Mouse (Mus musculus) lung, postnatal 0 days (tissue): ENCODE results near the gene St6galnac5. TPM values are rescaled to one million over a fixed set of nuclear protein-coding genes. Genes with fewer than 3 reads are reported as not detected.

Experiments
- ATAC-seq: fragments of 200-750 bp; cut with Nextera tagmentation; 2 replicates; pipeline ENCODE4 v1.8.0; 2017; ENCODE audit warnings: moderate library complexity
- DNase-seq: peaks from one replicate; pipeline ENCODE4 v3.0.0-alpha.2; 2016; ENCODE audit warnings: low spot score
- H3K27ac ChIP-seq: fragments of 300-500 bp; sonication (generic); 2 replicates; pipeline ENCODE4 v1.5.1; 2014; ENCODE audit warnings: antibody characterized with exemption, mild to moderate bottlenecking, low read length, mixed read lengths
- H3K27me3 ChIP-seq: fragments of 300-500 bp; sonication (generic); replicated peaks from 2 replicates; pipeline ENCODE4 v1.6.1; 2014; ENCODE audit warnings: low read length, mixed read lengths; ENCODE audit not compliant: insufficient read depth
- H3K36me3 ChIP-seq: fragments of 300-500 bp; sonication (generic); 2 replicates; pipeline ENCODE4 v1.6.1; 2014; ENCODE audit warnings: low read length, mixed read lengths; ENCODE audit not compliant: insufficient read depth
- H3K4me1 ChIP-seq: fragments of 300-500 bp; sonication (generic); 2 replicates; pipeline ENCODE4 v1.6.1; 2014; ENCODE audit warnings: antibody characterized with exemption, low read depth, low read length, mixed read lengths; ENCODE audit not compliant: insufficient read depth
- H3K4me2 ChIP-seq: fragments of 300-500 bp; sonication (generic); replicated peaks from 2 replicates; pipeline ENCODE4 v1.6.1; 2014; ENCODE audit warnings: low read depth, mild to moderate bottlenecking, low read length, moderate library complexity, mixed read lengths
- H3K4me3 ChIP-seq: fragments of 300-500 bp; sonication (generic); 2 replicates; pipeline ENCODE4 v1.5.1; 2014; ENCODE audit warnings: low read depth, low read length
- H3K9ac ChIP-seq: fragments of 300-500 bp; sonication (generic); replicated peaks from 2 replicates; pipeline ENCODE4 v1.6.1; 2014; ENCODE audit warnings: low read depth, mild to moderate bottlenecking
- H3K9me3 ChIP-seq: fragments of 300-500 bp; sonication (generic); 2 replicates; pipeline ENCODE4 v1.6.1; 2016; ENCODE audit warnings: low read length, mixed read lengths
- CTCF ChIP-seq: IDR thresholded peaks from 2 replicates; pipeline ENCODE4 v1.5.1; 2016; ENCODE audit warnings: antibody characterized with exemption, mild to moderate bottlenecking
- EP300 ChIP-seq: IDR thresholded peaks from 2 replicates; pipeline ENCODE4 v1.6.1; 2016; ENCODE audit warnings: antibody characterized with exemption, mild to moderate bottlenecking, control low read depth
- WGBS: fragments of 180-500 bp; shearing (Covaris S2); extraction: QIAGEN DNeasy Blood & Tissue Kit; methylation state at CpG from one replicate; pipeline ENCODE4 v1.1.7; 2014; 5-methylcytosine and 5-hydroxymethylcytosine counted together
- polyA plus RNA-seq: library from polyadenylated mRNA; unstranded; fragments of >200 nt; fragmentation: Nextera tagmentation; extraction: Ambion mirVana; gene quantifications from 2 replicates; pipeline ENCODE4 v1.2.1, GENCODE M21; 2015

The St6galnac5 gene
- polyA plus RNA-seq, 1 experiment from 2014 or later, result 2.4 TPM

- no peak for TF ChIP-seq CTCF
- TF ChIP-seq EP300, result no peak
- H3K4me3 ChIP-seq, result no peak overlapping the region
- H3K9me3 ChIP-seq, result no peaks in the 10 kb centered on the region
- H3K27me3 ChIP-seq, result no peaks in the 10 kb centered on the region
- ATAC-seq, result no peak
- WGBS, result 84% methylated on average over 3 of the region's 3 CpGs
- no peaks in the 10 kb centered on the region for H3K36me3 ChIP-seq
- H3K4me1 ChIP-seq, result no peaks in the 10 kb centered on the region
- H3K27ac ChIP-seq, result no peak overlapping the region
- no peak overlapping the region for H3K9ac ChIP-seq
- peak; percentile 24 for DNase-seq
- H3K4me2 ChIP-seq, result no peak overlapping the region
Observed at GRCm38 (mm10) chr3:152944766-152945165, 37.3 kb downstream of the St6galnac5 start.

DNA sequence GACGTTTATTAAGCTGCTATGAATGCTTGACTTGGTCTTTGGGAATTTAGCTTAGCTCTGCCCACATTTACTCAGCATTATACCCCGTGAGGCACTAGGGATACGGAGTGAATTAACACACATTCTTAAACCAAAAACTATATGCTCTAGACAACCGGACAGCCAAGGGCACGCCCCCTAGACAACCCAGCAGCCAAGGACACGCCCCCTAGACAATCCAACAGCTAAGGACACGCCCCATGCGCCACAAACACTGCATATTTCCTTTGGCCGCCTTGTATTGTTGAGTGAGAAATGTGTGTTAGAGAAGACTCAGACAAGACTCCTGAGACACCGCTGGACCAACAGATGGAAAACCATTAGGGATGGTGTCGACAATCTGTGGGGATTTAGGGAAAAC is 39.1 kb downstream of the St6galnac5 start:
- no peak overlapping the region for H3K27ac ChIP-seq
- TF ChIP-seq CTCF, result no peak
- TF ChIP-seq EP300, result no peak
- no peaks in the 10 kb centered on the region for H3K9me3 ChIP-seq
- DNase-seq (peak; percentile 60), ATAC-seq (peak; percentile 69)
- H3K4me1 ChIP-seq, result no peaks in the 10 kb centered on the region
- H3K4me2 ChIP-seq, result no peak overlapping the region
- WGBS, result 55% methylated on average over 11 of the region's 11 CpGs
- no peaks in the 10 kb centered on the region for H3K27me3 ChIP-seq
- H3K9ac ChIP-seq, result no peak overlapping the region
- no peaks in the 10 kb centered on the region for H3K36me3 ChIP-seq
- H3K4me3 ChIP-seq, result no peak overlapping the region

GRCm38 (mm10) chr3:152941671-152942070 is 40.4 kb downstream of the St6galnac5 start:
- no peak overlapping the region for H3K4me3 ChIP-seq
- DNase-seq (no peak), ATAC-seq (no peak)
- H3K27ac ChIP-seq, result no peak overlapping the region
- no peak overlapping the region for H3K9ac ChIP-seq
- no peaks in the 10 kb centered on the region for H3K36me3 ChIP-seq
- H3K9me3 ChIP-seq, result no peaks in the 10 kb centered on the region
- H3K4me2 ChIP-seq, result no peak overlapping the region
- H3K27me3 ChIP-seq, result no peaks in the 10 kb centered on the region
- 66% methylated on average over 5 of the region's 5 CpGs for WGBS
- TF ChIP-seq CTCF (no peak), EP300 (no peak)
- no peaks in the 10 kb centered on the region for H3K4me1 ChIP-seq

DNA sequence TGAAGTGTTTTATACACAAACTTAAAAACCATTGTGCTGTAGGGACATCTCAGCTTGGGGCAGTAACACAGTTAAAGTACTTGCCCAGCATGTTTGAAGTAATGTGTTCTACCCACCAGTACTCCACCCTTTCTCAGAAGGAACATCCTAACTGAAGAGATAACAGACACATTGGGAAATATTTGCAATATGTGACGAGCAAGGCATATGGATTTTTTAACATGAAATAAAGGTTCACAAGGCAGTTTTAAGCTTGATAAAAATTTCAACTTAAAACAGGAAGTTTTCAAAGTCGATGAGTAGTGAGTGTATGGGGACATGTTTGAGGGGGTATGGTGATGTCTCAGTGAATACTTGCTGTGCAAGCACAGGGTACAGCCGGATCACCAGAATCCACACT is 45.7 kb downstream of the St6galnac5 start:
- Histone ChIP-seq H3K4me1 (no peaks in the 10 kb centered on the region), H3K9me3 (no peaks in the 10 kb centered on the region), H3K4me2 (no peak overlapping the region), H3K27me3 (no peaks in the 10 kb centered on the region), H3K27ac (no peak overlapping the region), H3K9ac (no peak overlapping the region), H3K36me3 (no peaks in the 10 kb centered on the region), H3K4me3 (no peak overlapping the region)
- WGBS, result 80% methylated on average over 3 of the region's 3 CpGs
- ATAC-seq, result no peak
- no peak for DNase-seq
- TF ChIP-seq CTCF, result no peak
- TF ChIP-seq EP300, result no peak

- H3K9me3 ChIP-seq, result no peaks in the 10 kb centered on the region
- H3K4me2 ChIP-seq, result no peak overlapping the region
- ATAC-seq (no peak), DNase-seq (no peak)
- no peak for TF ChIP-seq CTCF
- no peak for TF ChIP-seq EP300
- H3K9ac ChIP-seq, result no peak overlapping the region
- H3K36me3 ChIP-seq, result no peaks in the 10 kb centered on the region
- no peaks in the 10 kb centered on the region for H3K27me3 ChIP-seq
- 94% methylated on average over 3 of the region's 3 CpGs for WGBS
- no peak overlapping the region for H3K27ac ChIP-seq
- no peak overlapping the region for H3K4me3 ChIP-seq
- no peaks in the 10 kb centered on the region for H3K4me1 ChIP-seq
Observed at GRCm38 (mm10) chr3:152933737-152934136, 48.3 kb downstream of the St6galnac5 start.

DNA sequence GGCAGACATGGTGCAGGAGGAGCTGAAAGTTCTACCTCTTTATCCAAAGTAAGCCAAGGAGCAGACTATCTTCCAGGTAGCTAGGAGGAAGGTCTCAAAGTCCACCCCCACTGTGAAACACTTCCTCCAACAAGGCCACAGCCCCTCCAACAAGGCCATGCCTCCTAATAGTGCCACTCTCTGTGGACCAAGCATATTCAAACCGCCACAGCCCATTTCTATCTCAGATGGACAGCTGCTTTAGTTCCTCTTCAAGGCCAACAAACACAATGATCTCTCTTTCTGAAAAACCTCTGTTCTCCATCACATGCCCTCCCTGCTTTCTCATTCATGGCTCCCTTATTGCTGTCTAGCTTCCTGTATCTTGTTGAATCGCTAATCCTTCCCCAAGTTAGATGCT is 49.5 kb downstream of the St6galnac5 start:
- Histone ChIP-seq H3K27ac (no peak overlapping the region), H3K36me3 (no peaks in the 10 kb centered on the region), H3K27me3 (no peaks in the 10 kb centered on the region), H3K4me3 (no peak overlapping the region), H3K9me3 (no peaks in the 10 kb centered on the region), H3K4me2 (no peak overlapping the region), H3K4me1 (no peaks in the 10 kb centered on the region), H3K9ac (no peak overlapping the region)
- TF ChIP-seq CTCF, result no peak
- TF ChIP-seq EP300, result no peak
- ATAC-seq, result no peak
- 83% methylated on average over 2 of the region's 2 CpGs for WGBS
- DNase-seq, result no peak

GRCm38 (mm10) chr3:152932096-152932495 is 50.0 kb downstream of the St6galnac5 start:
- Histone ChIP-seq H3K4me2 (no peak overlapping the region), H3K9me3 (no peaks in the 10 kb centered on the region), H3K27me3 (no peaks in the 10 kb centered on the region), H3K4me3 (no peak overlapping the region), H3K9ac (no peak overlapping the region), H3K36me3 (no peaks in the 10 kb centered on the region), H3K27ac (no peak overlapping the region), H3K4me1 (no peaks in the 10 kb centered on the region)
- TF ChIP-seq CTCF (no peak), EP300 (no peak)
- no peak for DNase-seq
- WGBS, result 74% methylated on average over 4 of the region's 4 CpGs
- no peak for ATAC-seq
